Mouse (Mus musculus) midbrain, embryonic 10.5 days (tissue): ENCODE results near the gene Tjap1. TPM values are rescaled to one million over a fixed set of nuclear protein-coding genes. Genes with fewer than 3 reads are reported as not detected.

Experiments used
- DNase-seq: peaks from one replicate; pipeline ENCODE4 v3.0.0-alpha.2; 2017; ENCODE audit warnings: low spot score
- H3K27ac ChIP-seq: fragments of 300-500 bp; sonication (generic); replicated peaks from 2 replicates; pipeline ENCODE4 v1.5.1; 2016; ENCODE audit warnings: mild to moderate bottlenecking
- H3K27me3 ChIP-seq: fragments of 300-500 bp; sonication (generic); 2 replicates; pipeline ENCODE4 v1.6.1; 2016; ENCODE audit warnings: low read depth, mild to moderate bottlenecking; ENCODE audit not compliant: poor library complexity, severe bottlenecking
- H3K36me3 ChIP-seq: fragments of 300-500 bp; sonication (generic); 2 replicates; pipeline ENCODE4 v1.6.1; 2016; ENCODE audit warnings: mild to moderate bottlenecking, moderate library complexity
- H3K4me1 ChIP-seq: fragments of 300-500 bp; sonication (generic); 2 replicates; pipeline ENCODE4 v1.6.1; 2016
- H3K4me3 ChIP-seq: fragments of 300-500 bp; sonication (generic); 2 replicates; pipeline ENCODE4 v1.5.1; 2016; ENCODE audit warnings: mild to moderate bottlenecking, moderate library complexity
- H3K9me3 ChIP-seq: fragments of 300-500 bp; sonication (generic); replicated peaks from 2 replicates; pipeline ENCODE4 v1.6.1; 2016; ENCODE audit warnings: mild to moderate bottlenecking
- WGBS: fragments of 180-500 bp; shearing (Covaris S2); methylation state at CpG from one replicate; pipeline ENCODE4 v1.1.7; 2016; 5-methylcytosine and 5-hydroxymethylcytosine counted together
- polyA plus RNA-seq: library from polyadenylated mRNA; unstranded; fragments of >200 nt; fragmentation: Nextera tagmentation; extraction: Ambion mirVana; gene quantifications from 2 replicates; pipeline ENCODE4 v1.2.1, GENCODE M21; 2016

Tjap1 gene
- polyA plus RNA-seq, 1 experiment from 2014 or later = 68.2 TPM

DNA sequence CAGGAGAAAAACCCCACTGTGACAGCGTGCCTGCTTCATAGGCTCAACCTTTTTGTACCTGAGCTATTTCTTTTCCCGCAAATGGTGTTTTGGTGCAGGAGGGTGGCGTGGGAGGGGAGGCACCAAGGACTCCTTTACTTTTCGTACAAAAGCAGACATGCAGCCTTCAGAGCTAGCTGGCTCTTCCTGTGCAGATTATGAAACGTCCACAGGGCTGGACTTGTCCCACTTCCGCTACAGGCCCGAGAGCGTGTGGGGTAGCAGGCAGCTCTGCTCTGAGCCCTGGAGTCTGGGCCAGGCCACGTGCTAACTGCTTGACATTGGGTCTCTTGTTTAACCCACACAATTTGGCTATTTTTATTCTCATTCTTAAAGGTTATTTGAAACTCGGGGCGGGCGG is 19.1 kb upstream of the Tjap1 start:
- peaks cover 40% of the 10 kb centered on the region for H3K27me3 ChIP-seq
- peaks cover 22% of the 10 kb centered on the region for H3K36me3 ChIP-seq
- no peak overlapping the region for H3K4me3 ChIP-seq
- DNase-seq = no peak
- H3K27ac ChIP-seq = no peak overlapping the region
- no peaks in the 10 kb centered on the region for H3K9me3 ChIP-seq
- WGBS = 86% methylated on average over 12 of the region's 12 CpGs
- peaks cover 25% of the 10 kb centered on the region for H3K4me1 ChIP-seq

GRCm38 (mm10) chr17:46298220-46298913 is 15.5 kb upstream of the Tjap1 start:
- peak overlapping the region; percentile 63; the same call in 1 of the 2 replicates for H3K27ac ChIP-seq
- H3K9me3 ChIP-seq = no peaks in the 10 kb centered on the region
- no peaks in the 10 kb centered on the region for H3K36me3 ChIP-seq
- peak overlapping the region; percentile 71 for H3K4me3 ChIP-seq
- peaks cover 75% of the 10 kb centered on the region for H3K27me3 ChIP-seq
- DNase-seq = peak; percentile 91
- WGBS = under 1% methylated on average over 48 of the region's 48 CpGs
- H3K4me1 ChIP-seq = peaks cover 25% of the 10 kb centered on the region

DNA sequence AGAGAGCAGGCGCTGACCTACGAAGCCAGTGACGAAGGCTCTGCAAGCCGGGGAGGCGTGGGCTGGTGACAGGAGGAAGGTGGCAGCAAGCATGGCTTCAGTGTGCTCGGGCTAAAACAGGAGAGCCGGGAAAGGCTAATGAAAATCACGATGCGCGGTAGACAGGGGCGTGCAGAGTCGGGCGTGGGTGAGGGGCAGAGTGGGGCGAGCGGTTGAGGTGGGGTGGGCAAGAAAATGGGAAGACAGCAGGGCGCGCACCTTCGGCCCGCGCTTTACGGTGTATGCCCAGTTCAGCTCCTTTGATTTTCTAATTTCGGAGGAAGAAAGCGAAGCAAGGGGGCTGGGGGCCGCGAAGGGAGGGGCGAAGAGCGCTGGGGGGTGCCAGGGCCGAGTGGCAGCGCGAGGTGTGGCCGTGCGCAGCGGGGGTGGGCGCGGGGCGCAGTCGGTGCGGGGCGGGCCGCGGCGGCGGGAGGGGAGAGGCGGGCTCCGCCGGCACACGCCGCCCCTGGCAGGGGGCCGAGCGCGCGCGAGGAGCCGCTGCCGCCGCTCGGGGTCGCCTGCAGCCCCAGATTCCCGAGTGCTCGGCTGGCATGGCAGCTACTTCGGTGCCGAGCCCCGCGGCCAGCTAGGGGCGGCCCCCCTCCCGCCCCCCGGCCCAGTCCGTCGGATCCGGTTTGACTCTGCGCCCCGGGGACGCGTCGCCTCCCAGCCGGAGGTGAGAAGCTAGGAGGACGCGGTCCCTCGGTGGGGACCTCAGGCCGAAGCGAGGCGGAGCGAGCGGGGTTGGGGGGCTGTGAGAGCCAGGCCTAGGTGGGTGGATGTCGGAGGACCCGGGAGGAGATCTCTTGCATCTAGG is 14.8 kb upstream of the Tjap1 start, which contains the start of gene Dlk2:
Gene Dlk2, plus strand, starts transcription at position 58 of the 856 bp plus-strand sequence.
- Histone ChIP-seq H3K9me3 (no peaks in the 10 kb centered on the region), H3K27me3 (peaks cover 81% of the 10 kb centered on the region), H3K4me3 (peak within 1 kb of the TSS; percentile 71), H3K36me3 (no peaks in the 10 kb centered on the region), H3K4me1 (peaks cover 25% of the 10 kb centered on the region), H3K27ac (peak within 1 kb of the TSS; percentile 63)
- peak; percentile 41 for DNase-seq
- WGBS = under 1% methylated on average over 73 of the region's 86 CpGs

GRCm38 (mm10) chr17:46297028-46297363 is 14.2 kb upstream of the Tjap1 start:
- peaks cover 81% of the 10 kb centered on the region for H3K27me3 ChIP-seq

DNA sequence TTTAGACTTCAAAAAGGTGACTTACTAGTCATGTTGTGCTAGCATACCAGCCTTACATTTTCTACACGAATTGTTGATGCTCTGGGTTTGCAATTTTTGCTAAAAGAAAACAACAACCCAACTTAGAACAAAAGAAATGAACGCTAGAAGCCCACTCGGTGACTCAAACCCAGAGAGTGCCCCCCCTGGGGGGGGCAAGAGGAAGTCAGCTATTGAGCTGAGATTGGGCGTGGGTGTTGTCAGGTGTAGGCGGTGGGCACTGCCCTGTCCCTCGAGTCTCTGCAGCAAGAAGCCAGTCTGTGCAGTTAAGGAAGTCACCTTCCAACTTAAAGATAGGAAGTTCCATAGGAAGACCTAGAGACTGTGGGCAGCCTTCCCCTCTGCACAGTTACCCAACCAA is 13.8 kb upstream of the Tjap1 start:
- H3K4me1 ChIP-seq = peaks cover 25% of the 10 kb centered on the region
- WGBS = 52% methylated on average over 6 of the region's 6 CpGs
- H3K27ac ChIP-seq = no peak overlapping the region
- no peaks in the 10 kb centered on the region for H3K36me3 ChIP-seq
- no peak overlapping the region for H3K4me3 ChIP-seq
- no peaks in the 10 kb centered on the region for H3K9me3 ChIP-seq
- H3K27me3 ChIP-seq = peaks cover 81% of the 10 kb centered on the region
- DNase-seq = no peak

More at GRCm38 (mm10) chr17:46297028-46297363, 14.2 kb upstream of the Tjap1 start:
- H3K4me1 ChIP-seq = peaks cover 25% of the 10 kb centered on the region
- H3K9me3 ChIP-seq = no peaks in the 10 kb centered on the region
- WGBS = 19% methylated on average over 6 of the region's 6 CpGs
- no peaks in the 10 kb centered on the region for H3K36me3 ChIP-seq
- H3K27ac ChIP-seq = no peak overlapping the region
- H3K4me3 ChIP-seq = peak overlapping the region; percentile 71
- no peak for DNase-seq

GRCm38 (mm10) chr17:46287678-46288095 is 4.9 kb upstream of the Tjap1 start:
- Histone ChIP-seq H3K36me3 (no peaks in the 10 kb centered on the region), H3K9me3 (no peaks in the 10 kb centered on the region), H3K4me3 (no peak overlapping the region), H3K27me3 (no peaks in the 10 kb centered on the region), H3K27ac (0 out of 2 replicates have a peak overlapping the region, but pooled peaks have one; percentile 28), H3K4me1 (peaks cover 16% of the 10 kb centered on the region)
- WGBS = 70% methylated on average over 11 of the region's 11 CpGs
- DNase-seq = no peak

DNA sequence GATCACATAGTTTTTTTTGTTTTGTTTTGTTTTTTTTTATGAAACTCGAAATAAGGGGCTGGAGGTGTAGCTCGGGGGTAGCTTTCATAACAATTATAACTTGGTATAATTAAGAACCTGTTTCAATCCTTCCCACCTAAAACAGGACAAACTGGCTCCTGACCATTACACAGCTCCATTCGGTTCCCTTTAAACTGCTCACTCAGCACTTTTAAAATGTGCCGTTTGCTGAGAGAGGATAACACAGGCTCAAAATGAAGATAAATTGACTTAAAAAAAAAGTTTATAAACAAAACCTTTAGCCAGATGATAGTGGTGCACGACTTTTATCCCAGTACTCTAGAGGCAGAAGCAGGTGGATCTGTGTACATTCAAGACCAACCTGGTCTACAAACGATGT is 2.6 kb upstream of the Tjap1 start:
- H3K4me1 ChIP-seq = peaks cover 35% of the 10 kb centered on the region
- no peak for DNase-seq
- H3K4me3 ChIP-seq = no peak overlapping the region
- no peak overlapping the region for H3K27ac ChIP-seq
- H3K27me3 ChIP-seq = no peaks in the 10 kb centered on the region
- WGBS = 81% methylated on average over 6 of the region's 6 CpGs
- H3K9me3 ChIP-seq = no peaks in the 10 kb centered on the region
- peaks cover 7% of the 10 kb centered on the region for H3K36me3 ChIP-seq

- WGBS = 70% methylated on average over 7 of the region's 7 CpGs
- Histone ChIP-seq H3K27ac (no peak overlapping the region), H3K9me3 (no peaks in the 10 kb centered on the region), H3K36me3 (peaks cover 15% of the 10 kb centered on the region), H3K4me1 (peaks cover 35% of the 10 kb centered on the region), H3K27me3 (no peaks in the 10 kb centered on the region), H3K4me3 (no peak overlapping the region)
- no peak for DNase-seq
Measured at GRCm38 (mm10) chr17:46284653-46285052, 1.8 kb upstream of the Tjap1 start.

DNA sequence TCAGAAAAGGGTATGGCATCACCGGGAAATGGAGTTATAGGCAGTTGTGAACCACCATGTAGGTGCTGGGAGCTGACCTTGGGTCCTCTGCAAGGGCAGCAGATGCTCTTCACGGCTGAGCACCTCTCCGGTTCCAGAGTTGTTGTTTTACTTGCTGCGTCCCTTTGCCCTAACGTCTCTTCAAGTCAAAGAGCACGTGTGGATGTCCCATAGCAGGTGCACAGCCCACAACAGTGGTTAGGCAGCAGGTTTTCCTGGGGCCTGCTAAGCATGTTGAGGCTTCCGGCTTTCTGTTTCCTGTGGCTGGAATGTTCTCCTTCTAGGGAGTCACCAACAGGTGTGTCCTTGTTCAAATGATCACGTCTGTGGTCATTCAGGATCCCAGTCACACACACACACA is 1.1 kb upstream of the Tjap1 start:
- Histone ChIP-seq H3K27ac (no peak overlapping the region), H3K36me3 (peaks cover 22% of the 10 kb centered on the region), H3K9me3 (no peaks in the 10 kb centered on the region), H3K4me1 (peaks cover 35% of the 10 kb centered on the region), H3K4me3 (no peak overlapping the region), H3K27me3 (no peaks in the 10 kb centered on the region)
- 90% methylated on average over 8 of the region's 8 CpGs for WGBS
- no peak for DNase-seq

DNA sequence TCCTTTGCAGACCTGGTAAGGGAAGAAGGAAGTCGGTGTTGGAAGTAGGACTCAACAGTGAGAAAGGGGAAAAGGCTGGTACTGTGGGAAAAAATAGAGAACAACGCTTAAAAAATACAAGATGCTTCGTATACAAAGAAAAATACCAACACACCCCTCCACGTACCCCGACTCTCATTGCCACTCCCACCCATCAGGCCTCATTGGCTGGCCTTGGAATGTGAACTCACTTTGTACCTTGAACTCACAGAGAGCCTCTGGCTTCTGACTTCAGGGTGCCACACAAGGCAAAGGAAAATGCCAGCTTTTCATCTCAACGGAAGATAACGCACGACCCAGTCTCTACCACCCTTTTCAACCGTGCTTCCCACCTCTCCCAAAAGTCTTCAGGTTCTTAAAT is 314 bp upstream of the Tjap1 start:
- WGBS = 21% methylated on average over 9 of the region's 9 CpGs
- H3K4me3 ChIP-seq = peak overlapping the region; percentile 76
- H3K9me3 ChIP-seq = no peaks in the 10 kb centered on the region
- peak overlapping the region; percentile 92 for H3K27ac ChIP-seq
- peaks cover 35% of the 10 kb centered on the region for H3K4me1 ChIP-seq
- H3K36me3 ChIP-seq = peaks cover 30% of the 10 kb centered on the region
- no peak for DNase-seq
- H3K27me3 ChIP-seq = no peaks in the 10 kb centered on the region

GRCm38 (mm10) chr17:46278011-46278765 is 4.6 kb downstream of the Tjap1 start:
- 86% methylated on average over 12 of the region's 12 CpGs for WGBS
- DNase-seq = no peak
- no peaks in the 10 kb centered on the region for H3K9me3 ChIP-seq
- no peak overlapping the region for H3K27ac ChIP-seq
- no peaks in the 10 kb centered on the region for H3K27me3 ChIP-seq
- peaks cover 22% of the 10 kb centered on the region for H3K4me1 ChIP-seq
- no peak overlapping the region for H3K4me3 ChIP-seq
- H3K36me3 ChIP-seq = peaks cover 76% of the 10 kb centered on the region

- Histone ChIP-seq H3K4me3 (no peak overlapping the region), H3K27ac (no peak overlapping the region), H3K4me1 (peaks cover 19% of the 10 kb centered on the region), H3K9me3 (no peaks in the 10 kb centered on the region), H3K27me3 (no peaks in the 10 kb centered on the region), H3K36me3 (peaks cover 82% of the 10 kb centered on the region)
- DNase-seq = no peak
- 77% methylated on average over 4 of the region's 4 CpGs for WGBS
Measured at GRCm38 (mm10) chr17:46277586-46277985, 5.2 kb downstream of the Tjap1 start.
